Mouse (Mus musculus): ENCODE results near the gene Klf1. TPM values are rescaled to one million over a fixed set of nuclear protein-coding genes. Genes with fewer than 3 reads are reported as not detected.

The Klf1 gene
- total and polyA plus RNA-seq, 3 experiments = 0.20 to 0.38 (median 0.24) TPM

DNA sequence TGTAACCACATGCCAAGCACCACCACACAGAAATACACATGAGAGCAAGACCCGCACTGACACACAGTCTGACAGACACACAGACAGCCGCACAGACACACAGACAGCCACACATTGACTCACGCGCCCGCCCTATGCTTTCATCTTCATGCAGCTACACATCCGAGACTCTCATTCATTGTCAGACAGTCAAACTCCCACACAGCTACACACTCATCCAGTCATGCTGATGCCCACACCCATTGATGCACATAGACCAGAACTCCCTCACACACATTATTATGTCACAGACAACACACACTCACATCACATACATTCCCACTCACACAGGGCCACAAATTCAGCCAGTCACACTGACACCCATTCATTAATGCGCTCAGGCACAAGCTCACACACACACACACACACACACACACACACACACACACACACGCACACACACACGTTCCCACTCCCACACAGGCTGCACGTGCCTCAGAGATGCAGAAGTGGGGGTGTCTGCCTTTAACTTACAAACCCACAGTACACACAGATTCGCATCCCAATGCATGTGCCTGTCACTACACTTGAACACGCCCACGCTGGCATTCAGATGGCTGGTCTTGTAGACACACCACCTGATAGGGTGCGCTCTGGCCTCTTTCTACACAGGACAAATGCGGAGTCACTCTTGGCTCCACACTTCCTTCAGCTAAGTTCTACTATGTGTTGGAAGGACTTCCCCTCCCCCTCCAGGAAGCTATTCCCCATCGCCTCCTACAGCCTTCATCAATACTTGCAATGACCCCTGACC lies 32.2 kb downstream of the Klf1 start:
- in situ Hi-C loops (cut with MboI; ENCODE audit: low pct_ligation_motif_present, low pct_unique_long_range_greater_than_20kb, low sequenced_read_pairs) (no loop called here), dilution Hi-C loops (cut with MboI; ENCODE audit: extremely low pct_ligation_motif_present, extremely low pct_unique_long_range_greater_than_20kb, low sequenced_read_pairs) (no loop called here)
- Histone ChIP-seq H3K9ac (ENCODE audit: insufficient read depth, low read depth) (no peak overlapping the region), H3K27me3 (replicated peaks) (peaks cover 77% of the 10 kb centered on the region), H3K79me2 (replicated peaks; ENCODE audit: control insufficient read depth, extremely low read depth, insufficient read depth, poor library complexity, severe bottlenecking) (no peaks in the 10 kb centered on the region), H3K4me3 (replicated peaks in 1 of 3; ENCODE audit: low read depth in 2 of 3, low read length in 2 of 3, poor library complexity in 1 of 3) (no peak overlapping the region), H3K36me3 (replicated peaks in 1 of 2; ENCODE audit: control insufficient read depth in 1 of 2, insufficient read depth in 1 of 2, low read length in 1 of 2) (no peaks in the 10 kb centered on the region), H3K9me3 (replicated peaks; ENCODE audit: low read length) (no peaks in the 10 kb centered on the region), H3K4me1 (ENCODE audit: control insufficient read depth in 1 of 2, insufficient read depth in 2 of 2) (peaks cover 21 to 25% of the 10 kb centered on the region in 2 experiments), H3K4me2 (ENCODE audit: insufficient read depth, low read depth, poor library complexity, severe bottlenecking) (no peak overlapping the region), H3K27ac (ENCODE audit: insufficient read depth, low read depth) (no peak overlapping the region)
- DNase-seq (ENCODE audit: extremely low read depth) = no peak
- TF ChIP-seq CTCF (conservative IDR thresholded peaks at IDR 0.05 in 1 of 2, IDR thresholded peaks at IDR 0.05 in 1 of 2; ENCODE audit: low read depth in 2 of 2, low read length in 2 of 2) = no peak
- no peak for TF ChIP-seq IRF4 (IDR thresholded peaks at IDR 0.05; ENCODE audit: low read depth, low read length)
- TF ChIP-seq ZNF384 (IDR thresholded peaks at IDR 0.05; ENCODE audit: low read depth, low read length) = no peak
- TF ChIP-seq TCF12 (IDR thresholded peaks at IDR 0.05; ENCODE audit: low read depth, low read length) = no peak
- no peak for TF ChIP-seq ETS1 (conservative IDR thresholded peaks at IDR 0.05; ENCODE audit: low read depth, low read length)

DNA sequence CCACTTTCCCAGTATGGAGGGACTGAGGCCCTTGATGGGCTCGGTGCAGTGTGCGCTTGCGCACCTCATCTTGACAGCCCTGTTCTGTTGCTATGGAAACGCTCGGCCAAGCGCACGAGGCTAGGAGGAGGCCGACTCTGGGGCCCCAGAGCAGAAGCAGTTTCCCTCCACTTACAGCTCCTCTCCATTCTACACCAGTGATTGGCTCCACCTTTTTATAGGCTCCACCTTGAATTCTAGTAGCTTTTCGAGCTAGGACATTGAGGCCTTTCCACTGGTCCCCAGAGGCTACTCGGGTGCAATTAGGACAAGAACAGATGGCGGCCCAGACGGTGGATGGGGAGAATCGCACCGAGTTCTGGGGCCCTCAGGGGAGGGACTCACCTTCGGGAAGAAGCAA lies 33.1 kb downstream of the Klf1 start:
- peak; percentile 67 for DNase-seq (ENCODE audit: extremely low read depth)
- Histone ChIP-seq H3K4me2 (ENCODE audit: insufficient read depth, low read depth, poor library complexity, severe bottlenecking) (peak overlapping the region; percentile 54; the same call in 1 of the 2 replicates), H3K4me1 (ENCODE audit: control insufficient read depth in 1 of 2, insufficient read depth in 2 of 2) (peaks cover 21 to 22% of the 10 kb centered on the region in 2 experiments), H3K4me3 (replicated peaks in 1 of 3; ENCODE audit: low read depth in 2 of 3, low read length in 2 of 3, poor library complexity in 1 of 3) (no peak overlapping the region), H3K36me3 (replicated peaks in 1 of 2; ENCODE audit: control insufficient read depth in 1 of 2, insufficient read depth in 1 of 2, low read length in 1 of 2) (no peaks in the 10 kb centered on the region), H3K9me3 (replicated peaks; ENCODE audit: low read length) (no peaks in the 10 kb centered on the region), H3K9ac (ENCODE audit: insufficient read depth, low read depth) (no peak overlapping the region), H3K79me2 (replicated peaks; ENCODE audit: control insufficient read depth, extremely low read depth, insufficient read depth, poor library complexity, severe bottlenecking) (no peaks in the 10 kb centered on the region), H3K27ac (ENCODE audit: insufficient read depth, low read depth) (no peak overlapping the region), H3K27me3 (replicated peaks) (peaks cover 75% of the 10 kb centered on the region)
- dilution Hi-C loops (cut with MboI; ENCODE audit: extremely low pct_ligation_motif_present, extremely low pct_unique_long_range_greater_than_20kb, low sequenced_read_pairs) = no loop called here
- TF ChIP-seq NELFE (IDR thresholded peaks at IDR 0.05; ENCODE audit: low read depth, low read length) (no peak), CHD1 (IDR thresholded peaks at IDR 0.05; ENCODE audit: low read depth, low read length) (no peak), MAFK (IDR thresholded peaks at IDR 0.05; ENCODE audit: insufficient replicate concordance, low read length) (no peak), BHLHE40 (IDR thresholded peaks at IDR 0.05; ENCODE audit: low read depth, low read length) (0 out of 2 replicates have a peak, but pooled peaks have one; percentile 12), SMC3 (IDR thresholded peaks at IDR 0.05; ENCODE audit: low read depth, low read length) (no peak), NRF1 (IDR thresholded peaks at IDR 0.05; ENCODE audit: low read depth, low read length) (peak; percentile 78), CTCF (conservative IDR thresholded peaks at IDR 0.05 in 1 of 2, IDR thresholded peaks at IDR 0.05 in 1 of 2; ENCODE audit: low read depth in 2 of 2, low read length in 2 of 2) (no peak), MXI1 (IDR thresholded peaks at IDR 0.05; ENCODE audit: low read depth, low read length) (peak; percentile 56; the same call in 1 of the 2 replicates), ZNF384 (IDR thresholded peaks at IDR 0.05; ENCODE audit: low read depth, low read length) (no peak)
- in situ Hi-C loops (cut with MboI; ENCODE audit: low pct_ligation_motif_present, low pct_unique_long_range_greater_than_20kb, low sequenced_read_pairs) = no loop called here
